Mouse (Mus musculus): Measurements from ENCODE around the gene Zfand3. TPM values are rescaled to one million over a fixed set of nuclear protein-coding genes. Genes with fewer than 3 reads are reported as not detected.

The Zfand3 gene
- total RNA-seq, 2 experiments from 2014 or later, result 110 to 117 TPM

DNA sequence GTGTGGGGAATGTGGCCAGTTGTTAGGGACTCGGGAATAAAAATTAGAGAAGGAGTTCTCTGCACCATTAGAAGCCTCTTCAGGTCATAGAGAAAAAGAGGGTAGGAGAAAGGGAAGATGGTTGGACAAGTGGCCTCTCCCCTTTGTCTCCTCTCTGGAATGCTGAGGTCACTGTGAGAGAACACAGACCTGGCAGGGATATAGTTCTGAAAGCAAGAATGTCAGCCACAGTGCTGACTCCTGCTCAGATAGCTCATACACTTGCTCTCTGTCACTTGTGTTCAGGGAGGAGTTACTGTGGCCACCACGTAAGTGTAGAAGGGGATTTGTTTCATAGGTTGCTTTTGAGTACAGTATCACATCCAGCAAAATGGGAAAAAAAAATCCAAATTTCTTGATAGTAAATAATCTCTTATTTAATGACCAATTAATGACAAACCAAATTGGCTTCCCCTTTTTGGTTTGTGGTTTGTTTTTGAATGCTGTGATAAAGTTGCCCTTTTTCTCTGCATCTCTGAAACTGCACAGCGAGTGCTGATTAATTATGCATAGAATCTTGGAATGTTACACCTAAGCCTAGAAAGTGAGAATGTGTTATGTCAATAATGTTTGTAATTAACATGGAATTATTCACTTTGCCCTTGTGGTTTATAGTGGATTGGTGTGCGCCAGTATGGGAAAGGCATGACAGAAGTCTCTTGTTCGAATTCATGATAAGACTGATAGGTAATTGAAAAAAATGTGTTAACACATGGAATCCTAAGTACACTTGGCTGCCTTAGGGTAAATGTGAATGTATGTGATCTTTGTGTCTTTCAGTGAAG lies 47.2 kb downstream of the Zfand3 start:
- no peak for DNase-seq

DNA sequence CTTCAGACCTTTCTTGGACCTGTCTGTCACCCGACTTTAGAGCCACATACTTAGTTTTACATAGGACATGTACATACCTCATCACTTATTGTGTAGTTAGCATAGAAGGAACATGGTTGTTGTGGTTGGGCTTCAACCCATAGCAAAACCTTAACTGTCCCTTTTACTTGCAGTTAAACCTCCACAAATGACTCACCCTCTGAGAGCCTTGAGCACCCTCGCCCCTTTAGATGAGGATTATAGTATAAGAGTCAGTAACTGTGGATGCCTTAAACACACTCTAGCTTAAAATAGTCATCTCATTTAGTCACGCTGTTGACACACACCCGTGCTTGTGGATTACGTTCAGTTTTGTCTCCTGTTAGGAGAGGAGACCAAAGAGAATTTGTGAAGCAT lies 47.8 kb downstream of the Zfand3 start:
- DNase-seq, result no peak

DNA sequence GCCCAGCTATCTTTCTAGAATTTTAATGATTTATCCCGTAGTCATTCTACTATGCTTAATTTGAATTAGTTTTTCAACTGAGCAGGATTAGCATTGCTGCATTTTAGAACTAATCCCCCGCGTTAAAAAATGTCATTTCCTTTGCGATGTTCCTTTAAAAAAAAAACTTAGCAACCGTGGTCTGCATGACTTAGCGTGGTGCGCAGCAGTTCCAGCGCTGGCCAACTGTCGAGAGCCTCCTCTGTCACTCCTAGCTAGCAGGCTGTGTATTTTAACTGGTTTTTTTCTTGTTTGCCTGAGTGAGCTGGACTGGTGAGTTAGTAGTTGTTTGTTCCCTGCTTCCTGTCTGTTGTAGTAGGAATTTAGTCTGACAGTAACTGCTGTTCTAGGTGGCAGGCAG lies 48.9 kb downstream of the Zfand3 start:
- DNase-seq, result no peak

DNA sequence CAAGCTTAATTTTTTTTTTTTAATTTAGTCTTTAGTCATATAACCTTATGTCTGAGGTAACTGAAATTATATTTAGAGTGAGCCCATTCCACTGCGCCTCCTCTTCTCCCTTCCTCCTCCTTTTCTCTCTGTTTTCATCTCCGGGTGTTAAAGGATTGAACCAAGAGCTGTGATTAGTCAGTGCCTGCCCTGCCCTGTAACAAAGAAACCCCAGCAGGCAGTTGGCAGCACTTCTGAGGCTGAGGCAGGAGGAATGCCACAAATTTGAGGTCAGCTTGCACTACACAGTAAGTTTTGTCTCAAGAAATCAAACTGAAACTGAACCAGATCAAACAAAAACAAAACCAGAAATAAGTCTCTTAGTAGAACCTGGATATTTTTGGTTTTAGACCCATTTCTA lies 49.3 kb downstream of the Zfand3 start:
- no peak for DNase-seq

DNA sequence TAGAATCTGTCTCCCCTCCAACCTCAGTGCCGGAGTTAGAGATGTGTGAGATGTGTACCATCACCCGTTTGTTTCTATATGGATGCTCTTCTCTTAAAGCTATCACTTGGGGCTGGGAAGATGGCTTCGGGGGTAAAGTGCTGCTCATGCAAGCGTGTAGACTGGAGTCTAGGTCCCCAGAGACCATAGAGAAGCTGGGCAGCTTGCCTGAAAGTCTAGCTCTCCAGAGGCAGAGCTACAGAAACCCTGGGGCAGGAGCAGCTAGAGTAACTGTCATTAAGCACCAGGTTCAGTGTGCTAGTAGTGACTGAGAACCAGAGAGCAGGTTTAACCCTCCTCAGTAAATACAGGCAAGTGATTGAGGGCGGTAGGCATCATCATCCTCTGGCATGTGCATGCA lies 51.7 kb downstream of the Zfand3 start:
- peak; percentile 62 for DNase-seq

DNA sequence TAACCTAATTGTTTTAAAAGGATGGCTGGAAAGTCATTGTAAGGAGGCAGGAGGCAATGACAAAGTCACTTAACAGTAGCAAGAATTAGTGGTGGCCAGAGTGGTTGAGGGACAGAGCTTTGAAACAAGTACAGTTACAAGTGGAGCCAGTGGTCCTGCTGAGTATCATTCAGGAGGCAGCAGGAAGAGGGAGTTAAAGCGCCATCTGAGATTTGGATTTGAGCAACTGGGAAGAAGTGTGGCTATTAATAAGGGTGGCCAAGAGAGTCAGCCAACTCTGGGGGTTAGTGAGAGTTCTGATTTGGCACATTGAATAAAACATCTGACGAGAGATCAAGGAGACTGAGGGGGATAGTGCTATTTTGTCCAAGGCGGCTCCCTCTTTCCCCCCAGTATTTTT lies 54.1 kb downstream of the Zfand3 start:
- DNase-seq, result no peak

DNA sequence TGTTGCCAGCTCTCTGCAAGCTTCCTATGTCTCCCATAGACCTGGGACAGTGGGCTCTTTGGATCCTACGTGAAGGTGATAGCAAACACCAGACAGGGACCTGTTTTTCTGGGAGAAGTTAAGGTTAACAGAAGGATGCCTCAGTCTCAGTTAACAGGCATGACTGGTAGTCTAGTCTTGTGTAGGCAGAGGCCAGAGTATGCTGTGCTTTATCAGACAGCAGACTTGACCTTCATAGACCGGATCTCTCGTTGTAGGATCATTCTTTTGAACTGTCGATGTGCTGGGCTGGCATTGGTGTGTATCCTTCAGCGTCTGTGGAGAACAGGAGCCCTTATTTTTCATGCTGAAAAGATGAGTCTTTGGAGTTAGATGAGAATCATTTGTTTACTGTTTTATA lies 54.5 kb downstream of the Zfand3 start:
- no peak for DNase-seq

DNA sequence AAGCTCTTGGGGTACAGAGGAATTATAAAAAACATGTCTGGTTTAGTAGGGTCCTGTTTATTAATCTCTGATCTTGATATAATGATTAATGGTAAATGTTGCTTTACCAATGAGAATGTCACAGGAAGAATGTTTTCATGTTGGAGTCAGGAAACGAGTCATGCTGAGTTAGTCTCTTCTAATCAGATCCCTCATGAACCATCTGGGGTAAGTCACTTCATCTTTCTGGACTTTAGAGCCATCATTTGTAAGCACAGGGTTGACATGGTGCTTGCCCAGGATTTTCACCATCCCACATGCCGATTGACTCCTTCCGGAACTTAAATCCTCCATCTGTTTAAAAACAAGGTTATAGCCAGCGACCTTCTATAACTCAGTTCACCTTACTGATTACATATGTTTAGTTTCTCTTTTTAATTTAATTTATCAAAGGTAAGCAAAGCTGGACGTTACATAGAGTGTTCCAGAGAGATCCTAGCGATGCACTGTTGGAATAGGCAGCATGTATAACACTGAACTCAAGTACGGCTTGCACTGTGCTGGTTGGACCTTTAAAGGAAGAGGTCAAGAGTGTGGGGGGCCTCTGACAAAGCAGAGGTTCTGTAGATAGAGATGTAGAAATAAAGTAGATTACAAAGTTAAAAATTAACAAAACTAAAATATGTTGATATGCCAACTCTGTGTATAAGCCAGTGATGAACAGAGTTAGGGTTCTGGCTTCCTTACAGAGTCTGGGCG lies 56.7 kb downstream of the Zfand3 start:
- DNase-seq, result no peak

DNA sequence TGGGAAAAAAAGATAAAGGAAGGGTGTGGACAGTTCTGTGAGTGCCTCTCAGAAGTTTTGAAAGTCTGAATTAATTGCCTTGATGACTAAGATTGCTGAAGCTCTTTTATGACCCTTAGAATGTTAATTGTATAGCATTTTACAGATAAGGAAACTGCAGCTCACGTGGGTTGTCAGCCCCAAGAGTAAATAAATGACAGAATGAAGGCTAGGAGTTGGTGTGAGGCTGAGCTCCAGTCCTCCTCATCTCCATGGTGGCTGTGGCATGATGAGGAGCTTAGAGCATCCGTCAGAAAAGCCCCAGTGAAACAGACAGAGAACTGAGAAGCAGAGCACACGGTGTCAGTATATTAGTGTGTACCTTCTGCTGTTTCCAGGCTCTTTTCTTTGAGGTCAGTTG lies 59.3 kb downstream of the Zfand3 start:
- no peak for DNase-seq

DNA sequence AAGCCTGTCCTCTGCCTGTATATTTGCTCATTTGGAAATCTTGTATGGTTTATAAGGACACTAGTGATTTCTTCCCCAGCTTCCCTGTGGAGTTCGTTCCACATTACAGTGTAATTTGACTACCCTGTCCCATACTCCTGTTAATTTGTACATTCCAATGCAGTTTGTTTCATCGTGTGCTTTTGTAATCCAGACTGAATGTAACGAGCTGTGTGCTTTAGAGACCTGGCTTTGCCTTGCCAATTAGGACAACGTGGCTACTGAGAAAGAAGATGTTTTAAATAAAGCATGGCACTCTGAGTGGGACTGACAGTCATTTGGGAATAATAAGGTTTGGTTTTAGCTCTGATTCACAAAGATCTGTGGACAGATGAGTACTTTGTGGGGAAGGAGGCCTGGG lies 60.2 kb downstream of the Zfand3 start:
- DNase-seq, result no peak

DNA sequence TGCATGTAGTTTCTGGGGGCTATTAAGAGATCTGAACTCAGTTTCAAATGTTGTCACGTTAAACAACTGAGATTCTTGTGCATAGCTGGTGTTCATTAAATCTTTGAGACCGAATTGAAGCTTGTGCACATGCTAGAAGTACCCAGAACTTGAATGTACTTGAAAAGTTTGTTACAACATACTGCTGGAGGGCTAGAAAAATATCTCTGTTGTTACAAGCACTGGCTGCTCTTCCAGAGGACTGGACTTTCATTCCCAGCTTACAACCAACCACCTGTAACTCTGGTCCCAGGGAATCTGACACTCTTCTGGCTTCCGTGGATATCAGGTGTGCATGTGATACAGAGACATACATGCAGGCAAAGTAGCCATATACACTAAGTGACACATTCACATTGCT lies 65.2 kb downstream of the Zfand3 start:
- DNase-seq, result no peak

DNA sequence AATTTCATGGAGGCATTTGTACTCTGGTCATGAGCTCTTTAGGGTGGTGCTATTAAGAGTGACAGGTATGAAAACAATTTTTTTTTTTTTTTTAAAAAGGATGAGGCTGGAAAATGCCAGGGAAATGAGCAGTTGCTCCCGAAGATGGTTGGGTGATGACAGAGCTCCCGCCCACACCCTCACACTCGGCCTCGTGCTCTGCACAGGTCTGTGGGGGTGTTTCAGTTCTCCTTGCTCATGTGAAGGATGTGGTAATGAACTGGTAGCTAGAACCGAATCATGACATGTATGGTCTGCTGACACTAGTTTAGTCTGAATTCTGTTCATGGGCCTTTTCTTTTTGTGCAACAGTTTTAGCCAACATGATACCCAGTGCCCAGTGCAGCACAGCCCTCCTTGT lies 66.1 kb downstream of the Zfand3 start:
- no peak for DNase-seq

DNA sequence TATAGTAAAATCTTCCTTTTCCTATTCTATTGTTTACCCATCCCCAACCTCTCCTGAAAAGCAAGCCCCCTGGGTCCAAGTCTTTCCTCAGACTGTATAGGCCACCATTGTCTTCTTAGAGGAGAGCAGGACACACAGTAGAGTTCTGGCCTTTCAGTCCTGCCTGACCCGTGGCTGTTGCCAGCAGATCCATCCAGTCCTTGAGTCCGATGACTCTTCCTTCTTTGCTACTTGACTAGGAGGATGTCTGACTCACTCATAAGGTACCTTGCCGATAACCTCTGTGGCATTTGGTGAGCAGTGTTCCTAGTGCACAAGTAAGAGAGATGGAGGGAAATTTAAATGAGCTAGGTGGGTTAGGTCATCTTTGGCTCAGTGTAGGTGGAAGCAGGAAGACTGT lies 68.1 kb downstream of the Zfand3 start:
- no peak for DNase-seq

DNA sequence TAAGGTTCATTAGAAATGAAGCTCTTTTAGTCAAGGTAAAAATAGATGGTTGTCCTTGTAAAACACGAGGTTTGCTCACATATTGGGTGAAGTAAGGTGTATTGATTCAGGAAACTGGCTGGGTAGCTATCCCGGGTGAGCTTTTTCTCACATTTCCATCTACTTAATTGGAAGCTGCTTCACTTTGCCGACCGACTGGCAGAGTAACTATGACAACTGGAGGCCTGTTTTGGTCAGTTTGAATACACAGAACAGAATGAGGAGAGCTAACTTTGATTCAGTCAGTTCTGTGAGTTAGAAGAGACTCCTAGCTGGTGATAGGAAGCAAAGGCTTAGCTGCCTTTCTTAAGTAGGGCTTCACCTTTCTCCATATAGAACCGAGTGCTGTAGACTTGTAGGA lies 71.4 kb downstream of the Zfand3 start:
- no peak for DNase-seq

DNA sequence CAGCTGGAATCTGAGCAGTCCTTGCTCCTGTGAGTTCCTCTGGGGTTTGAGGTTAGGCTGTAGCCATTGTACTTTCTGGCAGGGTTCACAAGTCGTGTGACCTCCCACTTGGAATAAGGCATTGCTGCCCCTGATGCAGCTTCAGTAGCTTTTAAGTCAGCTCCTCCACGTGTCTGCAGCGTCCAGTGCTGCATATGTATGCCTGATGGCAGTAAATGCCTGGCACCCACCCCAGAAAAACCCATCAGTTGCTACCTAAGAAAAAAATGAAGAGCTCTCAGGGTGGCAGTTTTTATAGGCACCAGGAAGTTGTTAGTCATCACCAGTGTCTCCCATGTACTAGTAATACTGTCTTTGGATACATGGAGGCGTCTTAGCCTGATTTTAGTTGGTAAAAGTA lies 79.5 kb downstream of the Zfand3 start:
- no peak for DNase-seq

DNA sequence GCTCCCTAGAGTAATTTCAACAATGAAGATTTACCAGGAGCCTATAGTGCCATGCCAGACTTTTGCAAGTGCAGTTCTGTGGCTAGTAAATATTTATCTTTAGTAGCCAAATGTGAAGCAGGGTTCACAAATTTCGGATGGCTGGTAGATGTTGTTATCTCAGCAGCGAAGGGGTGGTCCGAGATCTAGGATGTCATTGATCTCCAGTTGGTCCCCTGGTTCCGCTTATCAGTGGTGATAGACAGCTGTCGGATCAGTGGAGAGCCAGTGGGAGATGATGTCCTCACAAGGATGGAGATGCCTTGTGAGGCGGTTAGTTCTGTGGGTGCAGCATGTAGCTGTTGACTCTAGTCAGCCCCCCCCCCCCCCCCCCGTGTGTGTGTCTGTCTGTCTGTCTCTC lies 82.2 kb downstream of the Zfand3 start:
- DNase-seq, result no peak

DNA sequence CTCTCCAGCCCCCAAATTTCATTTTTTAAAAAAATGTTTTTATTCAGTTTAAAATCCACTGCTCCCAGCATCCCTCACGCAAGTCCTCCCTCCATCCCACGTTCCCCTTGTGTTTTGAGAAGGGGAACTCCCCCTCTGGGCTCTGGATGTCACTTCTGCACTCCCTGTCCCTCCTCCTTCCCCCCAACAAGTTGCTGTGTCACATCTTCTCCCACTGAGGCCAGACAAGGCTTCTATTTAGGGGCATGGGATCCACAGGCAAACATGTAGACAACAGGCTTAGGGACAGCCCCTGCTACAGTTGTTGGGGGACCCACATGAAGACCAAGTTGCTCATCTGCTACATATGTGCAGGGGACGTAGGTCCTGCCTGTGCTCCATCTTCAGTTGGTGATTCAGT lies 83.9 kb downstream of the Zfand3 start:
- no peak for DNase-seq

DNA sequence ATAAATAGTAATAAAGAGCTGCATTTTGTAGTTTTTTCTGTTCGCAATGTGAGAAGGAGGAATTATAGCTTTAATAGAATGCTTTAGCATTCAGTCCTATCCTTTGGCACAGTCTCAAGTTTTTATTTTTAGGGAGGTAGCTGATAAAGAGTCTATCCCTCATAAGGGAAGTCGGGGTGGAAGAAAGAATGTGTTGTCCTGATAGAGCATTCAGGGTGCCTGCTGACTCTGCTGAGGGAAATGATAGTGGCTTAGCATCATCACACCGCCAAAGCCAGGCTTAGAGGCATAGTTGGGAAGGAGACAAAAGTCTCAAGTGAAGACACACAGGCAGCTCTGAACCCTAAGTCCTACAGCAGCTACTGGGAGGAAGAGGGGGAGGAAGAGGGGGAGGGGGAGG lies 85.9 kb downstream of the Zfand3 start:
- DNase-seq, result no peak

DNA sequence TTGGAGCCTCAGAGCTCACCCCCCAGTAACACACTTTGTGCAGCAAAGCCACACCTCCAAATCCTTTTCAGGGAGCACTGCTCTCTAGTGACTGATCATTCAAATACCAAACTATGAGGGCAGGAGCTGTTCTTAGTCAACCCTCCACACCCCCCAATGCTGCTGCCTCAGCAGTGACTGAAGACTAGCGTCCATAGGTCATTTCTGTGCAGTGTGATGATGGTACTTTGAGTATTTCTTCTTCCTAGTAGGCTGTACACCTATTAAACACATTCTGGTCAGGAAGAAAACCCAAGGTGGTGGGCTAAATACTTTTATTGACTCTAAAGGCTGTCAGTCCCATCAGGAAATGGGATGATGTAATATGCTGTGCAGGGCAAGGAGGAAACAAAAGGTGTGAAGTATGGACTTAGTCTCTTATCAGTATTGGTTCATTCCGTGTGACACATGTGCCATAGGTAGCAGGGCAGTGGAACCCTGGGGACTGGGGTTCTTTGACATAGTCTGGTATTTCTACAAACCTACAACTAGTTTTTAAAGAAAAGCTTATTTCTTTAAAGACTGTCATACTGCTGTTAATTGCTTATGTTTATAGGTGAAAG lies 88.7 kb downstream of the Zfand3 start:
- no peak for DNase-seq

DNA sequence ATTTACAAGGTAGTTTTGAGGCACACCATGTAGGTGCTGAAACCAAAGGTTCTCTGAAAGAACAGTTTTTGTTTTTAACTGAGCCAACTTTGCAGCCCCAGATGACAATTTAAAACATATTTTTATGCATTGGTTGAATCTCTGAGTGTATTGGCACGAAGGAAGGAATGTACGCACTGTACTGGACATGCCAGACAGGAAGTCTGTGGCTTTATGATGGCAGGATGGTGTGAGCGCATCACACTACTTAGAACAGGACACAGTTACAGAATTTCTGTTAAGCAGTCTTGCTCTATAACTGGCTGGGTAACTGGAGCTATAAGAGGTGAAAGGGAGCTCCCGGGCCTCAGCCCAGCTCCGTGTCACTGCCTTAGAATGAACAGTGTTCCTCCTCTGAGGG lies 92.6 kb downstream of the Zfand3 start:
- DNase-seq, result no peak

DNA sequence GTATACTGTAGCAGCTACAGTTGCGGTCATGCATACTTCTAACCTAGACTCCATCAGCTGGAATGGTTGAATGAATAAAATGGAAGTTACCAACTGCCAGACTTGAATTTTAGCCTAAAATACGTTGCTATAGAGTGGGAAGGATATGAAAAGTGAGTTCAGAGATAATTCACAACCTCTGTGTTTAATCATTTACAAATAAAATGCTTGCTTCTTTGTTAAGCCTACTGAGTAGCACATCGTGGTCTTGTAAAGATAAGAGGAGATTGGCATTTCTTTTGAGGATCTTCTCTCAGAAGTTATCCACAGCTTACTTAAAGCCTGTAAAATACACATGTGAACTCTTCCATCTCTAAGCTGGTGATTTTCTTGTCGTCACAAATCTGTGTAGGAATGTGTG lies 93.1 kb downstream of the Zfand3 start:
- DNase-seq, result no peak

DNA sequence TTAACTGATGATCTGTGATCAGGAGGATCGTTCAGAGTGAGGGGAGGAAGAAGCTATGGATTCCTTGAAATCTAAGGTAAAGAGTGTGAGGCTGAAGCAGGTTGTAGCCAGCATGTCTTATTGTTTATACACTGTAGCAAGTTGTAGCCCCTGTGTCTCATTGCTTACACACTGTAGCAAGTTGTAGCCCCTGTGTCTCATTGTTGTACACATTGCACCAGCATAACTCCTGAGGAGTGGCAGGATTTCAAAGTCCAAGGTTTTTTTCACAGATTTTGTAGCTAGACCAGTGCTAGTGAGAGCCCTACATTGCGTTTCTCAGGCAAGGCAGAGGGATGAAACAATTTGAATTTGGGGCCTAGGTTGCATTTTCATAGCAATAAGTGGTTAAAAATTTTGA lies 95.1 kb downstream of the Zfand3 start:
- no peak for DNase-seq

DNA sequence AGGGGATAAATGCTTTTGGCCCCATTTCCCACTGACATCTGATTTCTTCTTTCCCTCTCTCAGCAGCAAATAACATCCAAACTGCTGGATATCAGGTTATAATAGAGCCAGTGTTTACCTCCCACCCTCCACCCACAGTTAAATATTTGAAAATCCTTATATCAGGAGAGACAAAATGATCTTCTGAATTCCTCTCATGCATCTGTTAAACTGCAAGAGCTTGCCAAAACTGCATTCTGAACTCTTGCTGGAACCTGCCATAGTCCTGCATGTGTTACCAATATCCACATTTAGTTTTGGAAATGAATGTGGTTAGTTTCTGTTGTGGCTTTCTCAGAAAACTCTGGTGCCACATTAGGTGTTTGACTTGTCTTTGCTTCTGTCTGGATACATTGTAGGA lies 97.3 kb downstream of the Zfand3 start:
- DNase-seq, result no peak

DNA sequence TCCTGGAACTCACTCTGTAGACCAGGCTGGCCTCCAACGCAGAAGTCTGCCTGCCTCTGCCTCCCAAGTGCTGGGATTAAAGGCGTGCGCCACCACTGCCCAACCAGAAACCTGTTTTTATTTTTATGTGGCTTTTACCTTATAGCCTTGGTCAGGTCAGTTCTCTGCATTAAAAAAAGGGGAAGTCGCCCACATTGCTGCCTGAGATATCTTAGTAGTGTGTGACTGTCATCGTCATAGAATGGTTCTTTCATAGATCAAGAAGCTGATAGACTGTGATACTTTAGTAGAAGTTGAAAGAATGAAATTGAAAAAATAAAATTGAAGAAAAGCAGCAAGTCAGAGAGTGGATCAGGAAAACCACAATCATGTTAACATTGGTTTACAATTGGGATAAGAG lies 98.5 kb downstream of the Zfand3 start:
- no peak for DNase-seq

Data from adrenal gland, postnatal 10 days (tissue).